Mouse (Mus musculus): ENCODE results near the gene Tktl1. TPM values are rescaled to one million over a fixed set of nuclear protein-coding genes. Genes with fewer than 3 reads are reported as not detected.
A peak's percentile ranks its signal among the peaks of the same experiment; 100 is the strongest.

The Tktl1 gene
- polyA plus RNA-seq, 1 experiment from 2014 or later: not detected

- TF ChIP-seq CTCF (IDR thresholded peaks at IDR 0.05; ENCODE audit: low read depth): no peak
- peak within 1 kb of the TSS; percentile 56 for H3K4me3 ChIP-seq (ENCODE audit: low read depth, low read length)
- ATAC-seq: peak; percentile 98
- no peaks in the 10 kb centered on the region for H3K27me3 ChIP-seq (replicated peaks; ENCODE audit: control insufficient read depth, insufficient read depth, low read length)
- H3K9ac ChIP-seq (ENCODE audit: low read depth, low read length): peak within 1 kb of the TSS; percentile 66
- H3K4me1 ChIP-seq (replicated peaks; ENCODE audit: control insufficient read depth, insufficient read depth, low read length): no peaks in the 10 kb centered on the region
- peak within 1 kb of the TSS; percentile 86 for H3K27ac ChIP-seq (ENCODE audit: low read depth, low read length)
- 29% methylated on average over 39 of the region's 39 CpGs for WGBS
- 0 out of 2 replicates have a peak, but pooled peaks cover 5% of the 10 kb centered on the region for H3K36me3 ChIP-seq (ENCODE audit: control insufficient read depth, insufficient read depth)
- peak within 1 kb of the TSS; percentile 66 for H3K4me2 ChIP-seq (replicated peaks; ENCODE audit: low read depth)
- H3K9me3 ChIP-seq (ENCODE audit: control insufficient read depth): no peaks in the 10 kb centered on the region
These were observed 77.3 kb downstream of the Tktl1 start, which contains the start of gene Emd for GRCm38 (mm10) chrX:74254153-74254887. Gene Emd, plus strand, starts transcription at chrX:74254687.

DNA sequence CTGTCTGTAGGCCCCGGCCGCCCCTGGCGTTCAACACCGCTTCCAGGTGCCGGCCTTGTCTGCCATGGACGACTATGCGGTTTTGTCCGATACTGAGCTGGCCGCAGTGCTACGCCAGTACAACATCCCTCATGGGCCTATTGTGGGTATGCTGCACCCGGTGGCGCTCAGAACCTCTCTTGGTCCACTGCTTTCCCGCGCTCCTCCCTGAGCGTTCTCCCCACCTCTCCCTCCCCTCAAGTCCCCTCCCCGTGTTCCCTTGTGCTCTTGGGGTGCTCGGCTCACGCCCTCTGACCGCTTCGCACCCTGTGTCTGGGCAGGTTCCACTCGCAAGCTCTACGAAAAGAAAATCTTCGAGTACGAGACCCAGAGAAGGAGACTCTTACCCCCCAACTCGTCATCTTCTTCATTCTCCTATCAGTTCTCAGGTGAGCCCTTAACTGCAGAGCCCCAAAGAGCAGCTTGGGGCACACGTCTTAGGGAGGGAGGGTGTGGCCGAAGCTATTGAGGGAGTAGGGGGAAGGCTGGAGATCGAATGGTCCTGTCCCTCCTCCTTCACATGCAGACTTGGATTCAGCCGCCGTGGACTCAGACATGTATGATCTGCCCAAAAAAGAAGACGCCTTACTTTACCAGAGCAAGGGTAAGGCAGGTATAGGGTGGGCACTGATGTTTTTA lies 78.0 kb downstream of the Tktl1 start:
- Histone ChIP-seq H3K27ac (ENCODE audit: low read depth, low read length) (peak overlapping the region; percentile 86), H3K4me3 (ENCODE audit: low read depth, low read length) (peak overlapping the region; percentile 56), H3K36me3 (ENCODE audit: control insufficient read depth, insufficient read depth) (0 out of 2 replicates have a peak, but pooled peaks cover 5% of the 10 kb centered on the region), H3K27me3 (replicated peaks; ENCODE audit: control insufficient read depth, insufficient read depth, low read length) (no peaks in the 10 kb centered on the region), H3K9me3 (ENCODE audit: control insufficient read depth) (no peaks in the 10 kb centered on the region), H3K4me1 (replicated peaks; ENCODE audit: control insufficient read depth, insufficient read depth, low read length) (no peaks in the 10 kb centered on the region), H3K4me2 (replicated peaks; ENCODE audit: low read depth) (peak overlapping the region; percentile 66), H3K9ac (ENCODE audit: low read depth, low read length) (peak overlapping the region; percentile 66)
- ATAC-seq: peak; percentile 67
- whole genome bisulfite sequencing: 21% methylated on average over 31 of the region's 31 CpGs
- TF ChIP-seq CTCF (IDR thresholded peaks at IDR 0.05; ENCODE audit: low read depth): no peak

GRCm38 (mm10) chrX:74257746-74258145 lies 80.7 kb downstream of the Tktl1 start:
- Histone ChIP-seq H3K27ac (ENCODE audit: low read depth, low read length) (no peak overlapping the region), H3K4me2 (replicated peaks; ENCODE audit: low read depth) (no peak overlapping the region), H3K27me3 (replicated peaks; ENCODE audit: control insufficient read depth, insufficient read depth, low read length) (no peaks in the 10 kb centered on the region), H3K9me3 (ENCODE audit: control insufficient read depth) (no peaks in the 10 kb centered on the region), H3K9ac (ENCODE audit: low read depth, low read length) (no peak overlapping the region), H3K4me1 (replicated peaks; ENCODE audit: control insufficient read depth, insufficient read depth, low read length) (no peaks in the 10 kb centered on the region), H3K36me3 (ENCODE audit: control insufficient read depth, insufficient read depth) (0 out of 2 replicates have a peak, but pooled peaks cover 5% of the 10 kb centered on the region), H3K4me3 (ENCODE audit: low read depth, low read length) (no peak overlapping the region)
- 92% methylated on average over 3 of the region's 3 CpGs for WGBS
- TF ChIP-seq CTCF (IDR thresholded peaks at IDR 0.05; ENCODE audit: low read depth): no peak
- no peak for ATAC-seq

Other genes starting within 250 kb of the Tktl1 start
- 788 and 922 TPM in 2 replicates for gene Renbp, start 246.4 kb upstream of the Tktl1 start, polyA plus RNA-seq (2015; fragmentation: Nextera tagmentation; extraction: Ambion mirVana)
- gene Hcfc1, start 210.9 kb upstream of the Tktl1 start, polyA plus RNA-seq (2015; fragmentation: Nextera tagmentation; extraction: Ambion mirVana): 19.0 and 22.6 TPM in 2 replicates
- 21.6 and 22.7 TPM in 2 replicates for gene Irak1, start 153.3 kb upstream of the Tktl1 start, polyA plus RNA-seq (2015; fragmentation: Nextera tagmentation; extraction: Ambion mirVana)
- not detected in 2 replicates for gene Opn1mw, start 49.8 kb upstream of the Tktl1 start, polyA plus RNA-seq (2015; fragmentation: Nextera tagmentation; extraction: Ambion mirVana)
- 7.9 and 8.5 TPM in 2 replicates for gene Mecp2, start 41.9 kb upstream of the Tktl1 start, polyA plus RNA-seq (2015; fragmentation: Nextera tagmentation; extraction: Ambion mirVana)
- not detected in 2 replicates for gene Tex28, start 9.4 kb upstream of the Tktl1 start, polyA plus RNA-seq (2015; fragmentation: Nextera tagmentation; extraction: Ambion mirVana)
- gene Flna, start 72.6 kb downstream of the Tktl1 start, polyA plus RNA-seq (2015; fragmentation: Nextera tagmentation; extraction: Ambion mirVana): 155 and 170 TPM in 2 replicates
- gene Emd, start 77.4 kb downstream of the Tktl1 start, polyA plus RNA-seq (2015; fragmentation: Nextera tagmentation; extraction: Ambion mirVana): 13.8 and 14.6 TPM in 2 replicates
- 485 and 521 TPM in 2 replicates for gene Rpl10, start 93.6 kb downstream of the Tktl1 start, polyA plus RNA-seq (2015; fragmentation: Nextera tagmentation; extraction: Ambion mirVana)
- gene Taz, start 104.7 kb downstream of the Tktl1 start, polyA plus RNA-seq (2015; fragmentation: Nextera tagmentation; extraction: Ambion mirVana): 64.0 and 64.8 TPM in 2 replicates
- 24.7 and 26.2 TPM in 2 replicates for gene Dnase1l1, start 105.1 kb downstream of the Tktl1 start, polyA plus RNA-seq (2015; fragmentation: Nextera tagmentation; extraction: Ambion mirVana)
- gene Atp6ap1, start 119.8 kb downstream of the Tktl1 start, polyA plus RNA-seq (2015; fragmentation: Nextera tagmentation; extraction: Ambion mirVana): 111 and 115 TPM in 2 replicates
- 63.9 and 72.4 TPM in 2 replicates for gene Gdi1, start 127.7 kb downstream of the Tktl1 start, polyA plus RNA-seq (2015; fragmentation: Nextera tagmentation; extraction: Ambion mirVana)
- gene Fam50a, start 135.8 kb downstream of the Tktl1 start, polyA plus RNA-seq (2015; fragmentation: Nextera tagmentation; extraction: Ambion mirVana): 35.6 and 42.9 TPM in 2 replicates
- 0.93 and 1.3 TPM in 2 replicates for gene Plxna3, start 151.8 kb downstream of the Tktl1 start, polyA plus RNA-seq (2015; fragmentation: Nextera tagmentation; extraction: Ambion mirVana)
- gene Lage3, start 176.4 kb downstream of the Tktl1 start, polyA plus RNA-seq (2015; fragmentation: Nextera tagmentation; extraction: Ambion mirVana): 58.3 and 62.2 TPM in 2 replicates
- gene Ubl4a, start 196.0 kb downstream of the Tktl1 start, polyA plus RNA-seq (2015; fragmentation: Nextera tagmentation; extraction: Ambion mirVana): 77.4 and 78.1 TPM in 2 replicates
- 16.9 and 18.3 TPM in 2 replicates for gene Slc10a3, start 196.1 kb downstream of the Tktl1 start, polyA plus RNA-seq (2015; fragmentation: Nextera tagmentation; extraction: Ambion mirVana)
- gene Fam3a, start 216.0 kb downstream of the Tktl1 start, polyA plus RNA-seq (2015; fragmentation: Nextera tagmentation; extraction: Ambion mirVana): 20.9 and 22.0 TPM in 2 replicates
- gene Ikbkg, start 216.0 kb downstream of the Tktl1 start, polyA plus RNA-seq (2015; fragmentation: Nextera tagmentation; extraction: Ambion mirVana): 12.0 and 12.7 TPM in 2 replicates